Mouse (Mus musculus): ENCODE measurements around the gene Mei1.

DNA sequence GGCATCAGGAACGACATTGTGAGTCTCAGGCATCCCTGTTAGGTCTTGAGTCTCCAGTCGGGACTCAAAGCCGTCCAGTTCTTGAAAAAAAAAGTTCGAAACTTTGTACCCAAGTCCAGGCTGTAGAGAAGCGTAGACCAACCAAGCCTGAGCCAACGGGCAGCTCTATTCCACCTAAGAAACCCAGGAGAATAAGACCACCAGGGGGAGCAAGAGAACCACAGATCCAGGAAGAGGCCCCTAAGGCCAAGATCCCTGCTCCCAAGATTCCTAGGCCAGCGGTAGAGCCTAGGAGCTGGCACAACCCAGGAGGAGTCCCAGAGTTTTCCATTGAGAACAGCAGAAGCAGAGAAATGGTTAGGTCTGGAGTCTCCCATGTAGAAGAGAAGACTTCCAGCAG lies 4.3 kb upstream of the Mei1 start:
- TF ChIP-seq CTCF (conservative IDR thresholded peaks at IDR 0.05; ENCODE audit: low read length) (peak; percentile 81), NANOG (IDR thresholded peaks at IDR 0.05; ENCODE audit: borderline replicate concordance, low read length) (no peak), POU5F1 (IDR thresholded peaks at IDR 0.05; ENCODE audit: borderline replicate concordance, low read length) (no peak)

Measured in E14TG2a.4 (cell line).